Mouse (Mus musculus) gastrocnemius, postnatal 10 days (tissue): Measurements from ENCODE around the gene Tgif2lx2. TPM values are rescaled to one million over a fixed set of nuclear protein-coding genes. Genes with fewer than 3 reads are reported as not detected.
"Not testable (repeated sequence)": the region's sequence is repeated elsewhere in the genome, so short reads cannot be mapped to it uniquely, and the experiment has no call there.

Source experiments
- DNase-seq: peaks from one replicate; pipeline ENCODE4 v3.0.0; 2021; ENCODE audit warnings: mixed read lengths
- long read RNA-seq, 2 experiments: library from polyadenylated mRNA; stranded (forward); transcript quantifications; one replicate each; pipeline ENCODE4 v2.0.0; 2021
- total RNA-seq, 2 experiments: library from RNA; stranded (reverse); gene quantifications; 2 replicates each; pipeline ENCODE4 v1.2.3; 2021

Gene Tgif2lx2
- not detected for total RNA-seq
- long read RNA-seq, experiment 1: 0 reads
- long read RNA-seq, experiment 2: 0 reads

DNA sequence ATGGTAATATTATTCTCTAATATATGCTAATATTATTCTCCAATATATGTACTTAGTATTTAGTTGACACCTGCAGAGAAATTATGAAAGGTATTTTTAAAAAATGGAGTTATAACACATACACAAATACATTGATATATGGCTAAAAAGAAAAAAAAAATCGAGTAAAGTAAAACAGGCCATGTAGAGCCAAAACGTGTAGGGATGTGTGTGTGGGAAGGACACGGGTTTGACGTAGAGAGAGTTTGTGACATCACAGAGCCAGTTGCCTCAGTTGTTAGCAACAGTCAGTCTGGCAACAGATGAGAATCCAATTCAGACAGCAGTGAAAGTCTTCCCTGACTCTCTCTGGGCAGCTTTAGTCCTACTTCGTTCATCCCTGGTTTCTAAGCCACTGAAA lies at the start of gene Tgif2lx2:
Tgif2lx2 (plus strand) TSS at position 301 of the 400 bp plus-strand sequence.
- not testable (repeated sequence) for DNase-seq

Other genes with a start within 250 kb of the Tgif2lx2 start
- not detected for gene Tgif2lx1, start 53.5 kb downstream of the Tgif2lx2 start, total RNA-seq